Mouse (Mus musculus): ENCODE data around the gene Kansl1. TPM values are rescaled to one million over a fixed set of nuclear protein-coding genes. Genes with fewer than 3 reads are reported as not detected.

The Kansl1 gene
- total and polyA plus RNA-seq, 2 experiments from 2014 or later, result 19.0 to 75.5 TPM

GRCm38 (mm10) chr11:104292443-104293220, 176.0 kb downstream of the Kansl1 start:
- no peak overlapping the region for H3K4me3 ChIP-seq (ENCODE audit: low read length)
- ATAC-seq (no peak), DNase-seq (ENCODE audit: low spot score) (no peak)
- 86% methylated on average over 7 of the region's 7 CpGs for WGBS
- no peaks in the 10 kb centered on the region for H3K4me1 ChIP-seq (ENCODE audit: insufficient read depth, low read length)
- no peak overlapping the region for H3K9ac ChIP-seq (replicated peaks; ENCODE audit: low read length)
- H3K9me3 ChIP-seq (ENCODE audit: low read length), result no peaks in the 10 kb centered on the region
- H3K27me3 ChIP-seq (ENCODE audit: insufficient read depth, low read length), result no peaks in the 10 kb centered on the region
- H3K36me3 ChIP-seq (ENCODE audit: insufficient read depth, low read length), result peaks cover 10% of the 10 kb centered on the region
- H3K4me2 ChIP-seq (ENCODE audit: low read depth, low read length), result no peak overlapping the region
- TF ChIP-seq CTCF (IDR thresholded peaks at IDR 0.05; ENCODE audit: low read depth), result no peak
- H3K27ac ChIP-seq, result no peak overlapping the region

- peak; percentile 79 for DNase-seq (ENCODE audit: low spot score)
- H3K36me3 ChIP-seq (ENCODE audit: insufficient read depth, low read length), result peaks cover 21% of the 10 kb centered on the region
- 23% methylated on average over 13 of the region's 13 CpGs for WGBS
Measured at GRCm38 (mm10) chr11:104289199-104290031, 179.2 kb downstream of the Kansl1 start.

GRCm38 (mm10) chr11:104288835-104289198, 179.8 kb downstream of the Kansl1 start:
- no peak overlapping the region for H3K4me2 ChIP-seq (ENCODE audit: low read depth, low read length)
- no peak overlapping the region for H3K4me3 ChIP-seq (ENCODE audit: low read length)
- peak overlapping the region; percentile 62 for H3K27ac ChIP-seq
- DNase-seq (ENCODE audit: low spot score), result peak; percentile 41
- WGBS, result 38% methylated on average over 6 of the region's 6 CpGs
- no peak overlapping the region for H3K9ac ChIP-seq (replicated peaks; ENCODE audit: low read length)
- H3K27me3 ChIP-seq (ENCODE audit: insufficient read depth, low read length), result no peaks in the 10 kb centered on the region
- no peaks in the 10 kb centered on the region for H3K4me1 ChIP-seq (ENCODE audit: insufficient read depth, low read length)
- ATAC-seq, result peak; percentile 55
- TF ChIP-seq CTCF (IDR thresholded peaks at IDR 0.05; ENCODE audit: low read depth), result no peak
- H3K9me3 ChIP-seq (ENCODE audit: low read length), result no peaks in the 10 kb centered on the region
- H3K36me3 ChIP-seq (ENCODE audit: insufficient read depth, low read length), result peaks cover 21% of the 10 kb centered on the region

More at GRCm38 (mm10) chr11:104289199-104290031, 179.2 kb downstream of the Kansl1 start:
- H3K27me3 ChIP-seq (ENCODE audit: insufficient read depth, low read length), result no peaks in the 10 kb centered on the region
- H3K4me2 ChIP-seq (ENCODE audit: low read depth, low read length), result no peak overlapping the region
- ATAC-seq, result peak; percentile 72
- peak; percentile 84 for TF ChIP-seq CTCF (IDR thresholded peaks at IDR 0.05; ENCODE audit: low read depth)
- no peaks in the 10 kb centered on the region for H3K9me3 ChIP-seq (ENCODE audit: low read length)
- H3K9ac ChIP-seq (replicated peaks; ENCODE audit: low read length), result no peak overlapping the region
- no peaks in the 10 kb centered on the region for H3K4me1 ChIP-seq (ENCODE audit: insufficient read depth, low read length)
- H3K4me3 ChIP-seq (ENCODE audit: low read length), result no peak overlapping the region
- H3K27ac ChIP-seq, result peak overlapping the region; percentile 62

GRCm38 (mm10) chr11:104287113-104287512, 181.5 kb downstream of the Kansl1 start:
- H3K4me3 ChIP-seq (ENCODE audit: low read length), result no peak overlapping the region
- H3K4me2 ChIP-seq (ENCODE audit: low read depth, low read length), result no peak overlapping the region
- H3K27ac ChIP-seq, result no peak overlapping the region
- no peak for DNase-seq (ENCODE audit: low spot score)
- H3K4me1 ChIP-seq (ENCODE audit: insufficient read depth, low read length), result no peaks in the 10 kb centered on the region
- no peak for ATAC-seq
- TF ChIP-seq CTCF (IDR thresholded peaks at IDR 0.05; ENCODE audit: low read depth), result no peak
- no peaks in the 10 kb centered on the region for H3K9me3 ChIP-seq (ENCODE audit: low read length)
- no peaks in the 10 kb centered on the region for H3K27me3 ChIP-seq (ENCODE audit: insufficient read depth, low read length)
- H3K36me3 ChIP-seq (ENCODE audit: insufficient read depth, low read length), result peaks cover 27% of the 10 kb centered on the region
- no peak overlapping the region for H3K9ac ChIP-seq (replicated peaks; ENCODE audit: low read length)
- 96% methylated on average over 18 of the region's 18 CpGs for WGBS

Small RNA genes within 50 kb of the gene (microRNA-seq; reads per million reads assigned to microRNA genes)
- 0 reads per million in 2 experiments for gene Gm47315

Other genes with a start within 250 kb of the Kansl1 start
- 473 and 516 TPM in 2 replicates for gene Mapt, start 237.5 kb downstream of the Kansl1 start, total RNA-seq (2014; rRNA removed)
- gene Mapt, start 237.5 kb downstream of the Kansl1 start, polyA plus RNA-seq (2015; fragmentation: Nextera tagmentation; extraction: Ambion mirVana), result 966 and 1,028 TPM in 2 replicates
- 23.8 and 27.4 TPM in 2 replicates for gene Cdc27, start 81.8 kb upstream of the Kansl1 start, total RNA-seq (2014; rRNA removed)
- gene Cdc27, start 81.8 kb upstream of the Kansl1 start, polyA plus RNA-seq (2015; fragmentation: Nextera tagmentation; extraction: Ambion mirVana), result 38.2 and 39.1 TPM in 2 replicates
- gene Myl4, start 81.8 kb upstream of the Kansl1 start, total RNA-seq (2014; rRNA removed), result 1.2 and 1.7 TPM in 2 replicates
- 5.6 and 5.9 TPM in 2 replicates for gene Myl4, start 81.8 kb upstream of the Kansl1 start, polyA plus RNA-seq (2015; fragmentation: Nextera tagmentation; extraction: Ambion mirVana)
- 1.7 TPM in 2 replicates for gene Itgb3, start 139.1 kb upstream of the Kansl1 start, total RNA-seq (2014; rRNA removed)
- 0.82 and 1.0 TPM in 2 replicates for gene Itgb3, start 139.1 kb upstream of the Kansl1 start, polyA plus RNA-seq (2015; fragmentation: Nextera tagmentation; extraction: Ambion mirVana)
- gene Gm11639, start 216.8 kb upstream of the Kansl1 start, total RNA-seq (2014; rRNA removed), result 0.11 TPM in 1 of 2 replicates, not detected in the other
- gene Gm11639, start 216.8 kb upstream of the Kansl1 start, polyA plus RNA-seq (2015; fragmentation: Nextera tagmentation; extraction: Ambion mirVana), result 0.05 and 0.43 TPM in 2 replicates